Mouse (Mus musculus) hindbrain, postnatal 0 days (tissue): ENCODE data around the gene Slitrk2. TPM values are rescaled to one million over a fixed set of nuclear protein-coding genes. Genes with fewer than 3 reads are reported as not detected.

Experiments
- ATAC-seq: fragments of 200-750 bp; cut with Nextera tagmentation; 2 replicates; pipeline ENCODE4 v1.8.0; 2017; ENCODE audit warnings: mild to moderate bottlenecking, moderate TSS enrichment, moderate library complexity
- DNase-seq: peaks from one replicate; pipeline ENCODE4 v3.0.0-alpha.2; 2015; ENCODE audit warnings: low spot score
- H3K27ac ChIP-seq: fragments of 300-500 bp; sonication (generic); 2 replicates; pipeline ENCODE4 v1.5.1; 2014; ENCODE audit warnings: mild to moderate bottlenecking
- H3K27me3 ChIP-seq: fragments of 300-500 bp; sonication (generic); 2 replicates; pipeline ENCODE4 v1.6.1; 2014; ENCODE audit warnings: low read length, mixed read lengths; ENCODE audit not compliant: insufficient read depth
- H3K36me3 ChIP-seq: fragments of 300-500 bp; sonication (generic); 2 replicates; pipeline ENCODE4 v1.6.1; 2014; ENCODE audit warnings: low read length, mixed read lengths; ENCODE audit not compliant: insufficient read depth
- H3K4me1 ChIP-seq: fragments of 300-500 bp; sonication (generic); 2 replicates; pipeline ENCODE4 v1.6.1; 2014; ENCODE audit warnings: antibody characterized with exemption, low read length, mixed read lengths; ENCODE audit not compliant: insufficient read depth
- H3K4me2 ChIP-seq: fragments of 300-500 bp; sonication (generic); 2 replicates; pipeline ENCODE4 v1.6.1; 2014; ENCODE audit warnings: low read depth, mild to moderate bottlenecking, low read length, moderate library complexity, mixed read lengths
- H3K4me3 ChIP-seq: fragments of 300-500 bp; sonication (generic); 2 replicates; pipeline ENCODE4 v1.5.1; 2014; ENCODE audit warnings: low read length
- H3K9ac ChIP-seq: fragments of 300-500 bp; sonication (generic); replicated peaks from 2 replicates; pipeline ENCODE4 v1.6.1; 2014; ENCODE audit warnings: mild to moderate bottlenecking, low read length, moderate library complexity, mixed read lengths
- H3K9me3 ChIP-seq: fragments of 300-500 bp; sonication (generic); 2 replicates; pipeline ENCODE4 v1.6.1; 2016; ENCODE audit warnings: low read length, mixed read lengths
- CTCF ChIP-seq: IDR thresholded peaks from 2 replicates; pipeline ENCODE4 v1.5.1; 2016; ENCODE audit warnings: antibody characterized with exemption, control low read depth, low read depth
- WGBS: fragments of 180-500 bp; shearing (Covaris S2); extraction: QIAGEN DNeasy Blood & Tissue Kit; methylation state at CpG from one replicate; pipeline ENCODE4 v1.1.7; 2014; 5-methylcytosine and 5-hydroxymethylcytosine counted together
- polyA plus RNA-seq: library from polyadenylated mRNA; unstranded; fragments of >200 nt; fragmentation: Nextera tagmentation; extraction: Ambion mirVana; gene quantifications from 2 replicates; pipeline ENCODE4 v1.2.1, GENCODE M21; 2015
- total RNA-seq: library from RNA; depleted of rRNA; stranded (reverse); fragments of >200 nt; gene quantifications from 2 replicates; pipeline ENCODE4 v1.2.3, GENCODE M21; 2014; rRNA removed

Gene Slitrk2
- 18.4 and 18.8 TPM in 2 replicates for total RNA-seq
- 9.0 and 10.2 TPM in 2 replicates for polyA plus RNA-seq

- H3K27ac ChIP-seq: peak within 1 kb of the TSS; percentile 41; the same call in 1 of the 2 replicates
- WGBS: 21% methylated on average over 24 of the region's 25 CpGs
Measured at GRCm38 (mm10) chrX:66648911-66649620, at the start of gene Slitrk2. Gene Slitrk2, plus strand, starts transcription at chrX:66649318.

GRCm38 (mm10) chrX:66605490-66605889 is 43.6 kb upstream of the Slitrk2 start:
- TF ChIP-seq CTCF: no peak
- no peaks in the 10 kb centered on the region for H3K36me3 ChIP-seq
- no peak overlapping the region for H3K9ac ChIP-seq
- no peaks in the 10 kb centered on the region for H3K9me3 ChIP-seq
- no peak overlapping the region for H3K4me3 ChIP-seq
- DNase-seq: no peak
- H3K4me1 ChIP-seq: no peaks in the 10 kb centered on the region
- no peaks in the 10 kb centered on the region for H3K27me3 ChIP-seq
- H3K4me2 ChIP-seq: no peak overlapping the region
- 77% methylated on average over 3 of the region's 3 CpGs for WGBS
- no peak overlapping the region for H3K27ac ChIP-seq
- ATAC-seq: no peak

More at GRCm38 (mm10) chrX:66648911-66649620, at the start of gene Slitrk2:
- H3K4me1 ChIP-seq: no peaks in the 10 kb centered on the region
- H3K4me3 ChIP-seq: peak within 1 kb of the TSS; percentile 41
- peak within 1 kb of the TSS; percentile 38 for H3K9ac ChIP-seq
- H3K9me3 ChIP-seq: no peaks in the 10 kb centered on the region
- no peaks in the 10 kb centered on the region for H3K27me3 ChIP-seq
- DNase-seq (peak; percentile 62), ATAC-seq (peak; percentile 76)
- TF ChIP-seq CTCF: no peak
- peak within 1 kb of the TSS; percentile 61 for H3K4me2 ChIP-seq
- H3K36me3 ChIP-seq: no peaks in the 10 kb centered on the region

DNA sequence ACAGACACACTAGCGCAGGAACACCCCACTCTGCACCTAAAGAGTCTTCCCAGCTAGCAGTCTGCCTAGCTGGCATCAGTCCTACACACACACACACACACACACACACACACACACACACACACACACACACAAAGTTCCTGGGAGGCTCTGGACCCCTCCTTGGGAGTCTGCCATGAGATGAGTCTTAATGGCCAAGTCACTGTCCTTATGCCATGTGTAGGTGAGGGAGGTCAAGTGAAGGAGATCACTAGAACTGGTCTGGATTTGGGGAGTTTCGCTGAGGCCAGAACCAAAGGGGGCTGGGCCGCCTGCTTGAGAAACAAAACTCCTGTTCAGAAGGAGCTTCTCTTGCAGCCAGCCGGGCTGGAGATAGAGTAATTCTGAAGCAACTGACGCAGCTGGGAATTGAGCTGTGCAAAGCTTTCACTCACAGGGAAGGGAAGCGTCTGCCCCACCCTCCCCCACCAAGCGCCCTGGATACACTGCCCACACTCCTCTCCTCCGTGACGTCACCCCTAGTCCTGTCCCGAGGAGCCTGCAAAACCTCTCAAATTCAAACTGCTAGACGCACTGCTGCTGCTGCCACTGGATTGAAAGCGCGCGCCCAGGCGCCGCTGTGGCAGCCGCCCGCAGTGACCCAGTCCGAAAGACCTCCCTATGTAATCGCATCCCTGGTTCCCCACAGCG is 3.5 kb downstream of the Slitrk2 start:
- Histone ChIP-seq H3K36me3 (no peaks in the 10 kb centered on the region), H3K4me3 (peak overlapping the region; percentile 45), H3K4me2 (peak overlapping the region; percentile 61), H3K27ac (peak overlapping the region; percentile 60; the same call in 1 of the 2 replicates), H3K9me3 (no peaks in the 10 kb centered on the region), H3K9ac (peak overlapping the region; percentile 43; the same call in 1 of the 2 replicates), H3K4me1 (no peaks in the 10 kb centered on the region), H3K27me3 (no peaks in the 10 kb centered on the region)
- DNase-seq (peak; percentile 75), ATAC-seq (peak; percentile 89)
- TF ChIP-seq CTCF: no peak
- WGBS: 9% methylated on average over 21 of the region's 21 CpGs

GRCm38 (mm10) chrX:66657365-66657764 is 8.2 kb downstream of the Slitrk2 start:
- 30% methylated on average over 2 of the region's 2 CpGs for WGBS
- peak; percentile 31 for TF ChIP-seq CTCF
- H3K9me3 ChIP-seq: no peaks in the 10 kb centered on the region
- no peaks in the 10 kb centered on the region for H3K4me1 ChIP-seq
- H3K4me2 ChIP-seq: peak overlapping the region; percentile 35; the same call in 1 of the 2 replicates
- no peak overlapping the region for H3K9ac ChIP-seq
- no peaks in the 10 kb centered on the region for H3K27me3 ChIP-seq
- DNase-seq: peak; percentile 54
- H3K27ac ChIP-seq: no peak overlapping the region
- ATAC-seq: no peak
- no peaks in the 10 kb centered on the region for H3K36me3 ChIP-seq
- no peak overlapping the region for H3K4me3 ChIP-seq

GRCm38 (mm10) chrX:66676959-66677358 is 27.8 kb downstream of the Slitrk2 start:
- no peaks in the 10 kb centered on the region for H3K9me3 ChIP-seq
- ATAC-seq (no peak), DNase-seq (no peak)
- H3K27me3 ChIP-seq: no peaks in the 10 kb centered on the region
- no peak overlapping the region for H3K4me2 ChIP-seq
- no peaks in the 10 kb centered on the region for H3K4me1 ChIP-seq
- H3K27ac ChIP-seq: no peak overlapping the region
- 89% methylated on average over 4 of the region's 4 CpGs for WGBS
- no peaks in the 10 kb centered on the region for H3K36me3 ChIP-seq
- no peak overlapping the region for H3K4me3 ChIP-seq
- H3K9ac ChIP-seq: no peak overlapping the region
- no peak for TF ChIP-seq CTCF

DNA sequence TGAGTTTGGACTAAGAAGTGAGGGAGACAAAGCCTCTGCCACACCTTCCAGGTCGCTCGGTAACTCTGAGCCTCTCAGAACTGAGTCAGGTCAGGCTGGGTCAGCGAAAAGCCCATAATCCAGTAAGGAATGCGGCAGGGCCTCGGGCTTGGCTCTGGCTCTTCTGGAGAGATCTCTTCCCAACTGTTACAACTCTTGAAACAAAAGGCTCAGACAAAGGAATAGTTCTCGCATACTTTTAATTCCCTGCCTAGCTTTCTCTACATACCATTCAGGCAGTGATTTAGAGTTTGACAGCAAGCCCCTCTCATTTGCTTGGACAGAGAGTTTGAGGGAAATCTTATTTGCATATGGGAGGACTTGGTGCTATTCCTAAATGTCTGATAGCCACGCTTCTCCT is 29.5 kb downstream of the Slitrk2 start:
- ATAC-seq (no peak), DNase-seq (no peak)
- H3K36me3 ChIP-seq: no peaks in the 10 kb centered on the region
- no peaks in the 10 kb centered on the region for H3K27me3 ChIP-seq
- no peaks in the 10 kb centered on the region for H3K4me1 ChIP-seq
- no peak overlapping the region for H3K27ac ChIP-seq
- no peaks in the 10 kb centered on the region for H3K9me3 ChIP-seq
- no peak overlapping the region for H3K4me3 ChIP-seq
- 38% methylated on average over 7 of the region's 7 CpGs for WGBS
- no peak for TF ChIP-seq CTCF
- no peak overlapping the region for H3K4me2 ChIP-seq
- H3K9ac ChIP-seq: no peak overlapping the region
